Mouse (Mus musculus): ENCODE results near the gene Stip1. TPM values are rescaled to one million over a fixed set of nuclear protein-coding genes. Genes with fewer than 3 reads are reported as not detected.
A peak's percentile ranks its signal among the peaks of the same experiment; 100 is the strongest.
"Not testable (repeated sequence)": the region's sequence is repeated elsewhere in the genome, so short reads cannot be mapped to it uniquely, and the experiment has no call there.

The Stip1 gene
- polyA plus RNA-seq, 1 experiment = 27.4 TPM

DNA sequence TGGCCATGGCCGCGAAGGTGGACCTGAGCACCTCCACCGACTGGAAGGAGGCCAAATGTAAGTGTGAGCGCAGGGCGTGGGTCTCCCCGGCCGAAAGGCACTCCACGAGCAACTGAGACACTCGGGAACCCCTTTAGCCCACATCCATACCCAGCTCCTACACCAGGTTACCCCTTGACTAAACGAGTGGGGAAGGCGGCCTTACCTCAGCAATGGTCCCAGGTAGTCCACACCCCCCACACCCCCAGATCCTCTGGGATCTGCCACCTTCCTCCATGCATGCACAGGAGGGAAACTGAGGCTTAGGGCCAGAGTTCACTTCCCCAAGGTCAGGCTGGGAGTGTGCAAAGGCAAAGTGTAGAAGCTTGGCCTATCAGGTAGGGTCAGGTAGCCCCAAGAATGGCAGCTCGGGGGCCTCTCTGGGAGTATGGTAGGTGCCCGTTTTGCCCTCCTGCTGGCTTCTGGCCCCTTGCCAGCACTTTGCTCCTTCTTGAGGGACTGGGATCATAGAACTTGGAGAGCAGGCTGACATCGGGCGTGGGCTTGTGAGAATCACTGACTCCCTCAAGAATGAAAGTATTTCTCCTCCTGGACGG lies 17.5 kb upstream of the Stip1 start:
- H3K4me1 ChIP-seq (ENCODE audit: control insufficient read depth, insufficient read depth, insufficient read length) = peaks cover 12% of the 10 kb centered on the region
- H3K36me3 ChIP-seq (ENCODE audit: control insufficient read depth, insufficient read depth, low read length) = no peaks in the 10 kb centered on the region
- 3% methylated on average over 16 of the region's 16 CpGs for WGBS
- no peak for DNase-seq (ENCODE audit: low read depth in 1 of 2, low spot score in 2 of 2)
- H3K27me3 ChIP-seq (ENCODE audit: control insufficient read depth, insufficient read depth, low read length) = no peaks in the 10 kb centered on the region
- H3K27ac ChIP-seq (ENCODE audit: insufficient read depth, low read length) = no peak overlapping the region
- peak overlapping the region; percentile 82 for H3K4me3 ChIP-seq (ENCODE audit: extremely low read depth, insufficient read depth, insufficient read length)
- TF ChIP-seq POLR2A (IDR thresholded peaks at IDR 0.05; ENCODE audit: low read depth, low read length) (no peak), CTCF (IDR thresholded peaks at IDR 0.05; ENCODE audit: extremely low read depth, insufficient read depth, insufficient read length, insufficient replicate concordance) (no peak)

DNA sequence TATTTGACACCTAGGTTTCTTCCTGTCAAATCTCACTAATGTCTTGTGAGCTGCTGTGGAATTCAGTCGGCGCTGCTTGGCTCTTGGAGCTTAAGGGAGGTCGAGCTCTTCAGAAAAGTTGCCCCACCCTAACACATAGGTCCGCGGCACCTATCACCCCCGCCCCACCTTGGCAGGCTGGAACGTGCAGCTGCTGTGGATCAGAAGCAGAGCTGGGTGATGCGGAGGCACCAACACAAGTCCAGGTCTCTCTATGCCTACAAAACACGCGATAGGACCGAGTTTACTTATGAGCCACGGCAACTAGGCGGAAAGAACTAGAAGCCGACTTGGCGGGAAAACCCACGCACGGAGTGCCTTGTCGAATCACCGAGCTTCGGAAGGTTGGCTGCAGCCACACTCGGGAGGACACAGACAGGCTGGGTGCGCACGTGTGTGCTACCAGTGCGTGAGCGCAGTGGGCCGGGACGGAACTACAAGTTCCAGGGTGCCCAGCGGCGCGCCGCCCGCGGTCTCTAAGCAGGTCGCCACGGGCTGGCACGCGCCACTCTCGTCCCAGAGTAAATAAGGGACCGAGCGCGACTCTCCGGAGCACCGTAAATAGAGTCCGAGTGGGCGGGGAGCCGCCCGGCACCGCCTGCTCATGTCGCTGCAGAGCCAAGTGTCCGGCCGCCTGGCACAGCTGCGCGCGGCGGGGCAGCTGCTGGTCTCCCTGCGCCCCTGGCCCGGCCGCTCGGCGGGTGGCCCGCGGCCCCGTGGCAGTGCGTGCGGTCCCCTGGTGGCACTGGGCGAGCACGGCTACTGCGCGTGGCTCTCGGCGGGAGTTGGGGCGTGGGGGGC lies 16.7 kb upstream of the Stip1 start, which contains the start of gene Macrod1:
Gene Macrod1 (plus strand): TSS at position 563 of the 840 bp plus-strand sequence.
- H3K4me3 ChIP-seq (ENCODE audit: extremely low read depth, insufficient read depth, insufficient read length) = peak within 1 kb of the TSS; percentile 82
- H3K27me3 ChIP-seq (ENCODE audit: control insufficient read depth, insufficient read depth, low read length) = no peaks in the 10 kb centered on the region
- whole genome bisulfite sequencing = 2% methylated on average over 72 of the region's 72 CpGs
- DNase-seq (ENCODE audit: low read depth in 1 of 2, low spot score in 2 of 2) = peak in 1 of 2 experiments; percentile 70
- peaks cover 12% of the 10 kb centered on the region for H3K4me1 ChIP-seq (ENCODE audit: control insufficient read depth, insufficient read depth, insufficient read length)
- H3K36me3 ChIP-seq (ENCODE audit: control insufficient read depth, insufficient read depth, low read length) = no peaks in the 10 kb centered on the region
- no peak for TF ChIP-seq CTCF (IDR thresholded peaks at IDR 0.05; ENCODE audit: extremely low read depth, insufficient read depth, insufficient read length, insufficient replicate concordance)
- TF ChIP-seq POLR2A (IDR thresholded peaks at IDR 0.05; ENCODE audit: low read depth, low read length) = no peak
- no peak within 1 kb of the TSS for H3K27ac ChIP-seq (ENCODE audit: insufficient read depth, low read length)

DNA sequence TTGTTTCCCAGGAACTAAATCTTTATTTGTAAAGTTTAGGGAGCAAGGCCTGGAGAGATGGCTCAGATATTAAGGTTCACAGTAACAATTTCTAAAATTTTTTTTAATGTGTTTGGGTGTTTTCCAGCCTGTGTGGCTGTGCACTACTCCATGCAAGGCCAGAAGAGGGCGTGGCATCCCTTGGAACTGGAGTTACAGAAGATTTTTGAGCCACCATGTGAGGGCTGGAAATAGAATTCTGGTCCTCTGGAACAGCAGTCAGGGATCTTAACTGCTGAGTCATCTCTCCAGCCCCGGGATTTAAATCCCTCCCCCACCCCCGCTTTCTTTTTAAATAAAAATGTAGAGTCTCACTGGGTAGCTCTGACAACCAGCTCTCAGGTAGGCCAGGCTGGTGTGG lies 15.4 kb upstream of the Stip1 start:
- no peak for DNase-seq (ENCODE audit: low read depth in 1 of 2, low spot score in 2 of 2)
- no peak overlapping the region for H3K4me3 ChIP-seq (ENCODE audit: extremely low read depth, insufficient read depth, insufficient read length)
- no peak for TF ChIP-seq CTCF (IDR thresholded peaks at IDR 0.05; ENCODE audit: extremely low read depth, insufficient read depth, insufficient read length, insufficient replicate concordance)
- TF ChIP-seq POLR2A (IDR thresholded peaks at IDR 0.05; ENCODE audit: low read depth, low read length) = no peak
- H3K27ac ChIP-seq (ENCODE audit: insufficient read depth, low read length) = no peak overlapping the region
- H3K4me1 ChIP-seq (ENCODE audit: control insufficient read depth, insufficient read depth, insufficient read length) = peaks cover 12% of the 10 kb centered on the region
- WGBS = 52% methylated on average over 3 of the region's 3 CpGs
- H3K36me3 ChIP-seq (ENCODE audit: control insufficient read depth, insufficient read depth, low read length) = no peaks in the 10 kb centered on the region
- no peaks in the 10 kb centered on the region for H3K27me3 ChIP-seq (ENCODE audit: control insufficient read depth, insufficient read depth, low read length)

DNA sequence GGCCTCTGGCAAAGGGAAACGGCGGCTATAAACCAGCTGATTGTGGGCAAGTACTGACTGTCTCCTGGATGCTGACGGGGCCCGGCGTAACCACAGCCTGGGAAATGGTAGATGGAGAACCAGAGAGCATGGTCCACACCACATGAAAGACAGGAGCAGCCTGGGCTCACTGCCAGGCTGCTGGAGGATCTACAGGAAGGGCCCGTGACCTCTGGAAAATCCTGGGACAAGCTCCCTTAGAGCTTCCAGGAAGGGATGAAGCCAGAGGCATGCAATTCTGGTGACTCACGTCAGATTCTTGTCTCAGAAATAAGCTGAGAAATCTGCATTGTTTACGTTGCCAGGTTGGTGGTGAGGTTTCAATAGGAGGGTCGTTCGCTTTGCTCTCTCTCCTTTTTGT lies 15.0 kb upstream of the Stip1 start:
- Histone ChIP-seq H3K4me3 (ENCODE audit: extremely low read depth, insufficient read depth, insufficient read length) (no peak overlapping the region), H3K36me3 (ENCODE audit: control insufficient read depth, insufficient read depth, low read length) (no peaks in the 10 kb centered on the region), H3K4me1 (ENCODE audit: control insufficient read depth, insufficient read depth, insufficient read length) (peaks cover 12% of the 10 kb centered on the region), H3K27ac (ENCODE audit: insufficient read depth, low read length) (no peak overlapping the region), H3K27me3 (ENCODE audit: control insufficient read depth, insufficient read depth, low read length) (no peaks in the 10 kb centered on the region)
- TF ChIP-seq POLR2A (IDR thresholded peaks at IDR 0.05; ENCODE audit: low read depth, low read length) = no peak
- TF ChIP-seq CTCF (IDR thresholded peaks at IDR 0.05; ENCODE audit: extremely low read depth, insufficient read depth, insufficient read length, insufficient replicate concordance) = no peak
- 71% methylated on average over 10 of the region's 10 CpGs for WGBS
- DNase-seq (ENCODE audit: low read depth in 1 of 2, low spot score in 2 of 2) = no peak

DNA sequence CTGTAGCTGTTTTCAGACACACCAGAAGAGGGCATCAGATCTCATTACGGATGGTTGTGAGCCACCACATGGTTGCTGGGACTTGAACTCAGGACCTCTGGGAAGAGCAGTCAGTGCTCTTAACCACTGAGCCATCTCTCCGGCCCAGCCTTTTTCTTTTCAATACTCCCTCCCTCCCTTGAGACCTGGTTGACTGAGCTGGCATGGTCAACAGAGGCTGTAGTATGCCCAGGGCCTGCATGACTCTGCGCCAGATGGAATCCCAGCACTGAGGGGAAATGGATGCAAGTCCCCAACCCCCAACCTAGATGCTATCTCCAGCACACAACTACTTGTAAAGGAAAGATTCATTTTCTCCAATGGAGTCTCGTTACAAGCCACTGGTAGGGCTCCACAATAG lies 13.6 kb upstream of the Stip1 start:
- WGBS = 88% methylated on average over 4 of the region's 4 CpGs
- not testable (repeated sequence) for H3K27ac ChIP-seq (ENCODE audit: insufficient read depth, low read length); H3K27me3 ChIP-seq (ENCODE audit: control insufficient read depth, insufficient read depth, low read length); H3K4me3 ChIP-seq (ENCODE audit: extremely low read depth, insufficient read depth, insufficient read length); H3K36me3 ChIP-seq (ENCODE audit: control insufficient read depth, insufficient read depth, low read length); DNase-seq (ENCODE audit: low read depth in 1 of 2, low spot score in 2 of 2)
- H3K4me1 ChIP-seq (ENCODE audit: control insufficient read depth, insufficient read depth, insufficient read length) = peaks cover 12% of the 10 kb centered on the region

DNA sequence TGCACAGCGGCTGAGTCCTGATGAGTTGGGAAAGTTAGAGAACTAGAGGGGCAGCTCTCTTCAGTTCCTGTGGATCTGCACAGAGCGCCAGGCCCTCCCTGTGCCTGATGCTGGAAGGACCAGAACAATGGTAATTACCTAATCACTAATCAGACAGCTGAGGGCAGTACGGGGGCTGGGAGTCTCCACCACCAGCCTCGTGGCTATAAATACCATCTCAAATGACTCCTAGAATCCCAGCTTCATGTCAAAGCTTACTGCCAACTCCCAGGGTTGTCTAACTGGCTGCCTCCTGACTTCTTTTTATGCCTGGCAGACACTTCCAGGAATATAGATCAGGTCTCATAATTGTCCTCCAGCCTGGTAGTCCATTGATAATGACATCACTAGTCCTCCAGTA lies 4.9 kb upstream of the Stip1 start:
- Histone ChIP-seq H3K36me3 (ENCODE audit: control insufficient read depth, insufficient read depth, low read length) (no peaks in the 10 kb centered on the region), H3K4me1 (ENCODE audit: control insufficient read depth, insufficient read depth, insufficient read length) (peaks cover 6% of the 10 kb centered on the region; the same call in 1 of the 2 replicates), H3K27me3 (ENCODE audit: control insufficient read depth, insufficient read depth, low read length) (no peaks in the 10 kb centered on the region), H3K4me3 (ENCODE audit: extremely low read depth, insufficient read depth, insufficient read length) (no peak overlapping the region), H3K27ac (ENCODE audit: insufficient read depth, low read length) (no peak overlapping the region)
- TF ChIP-seq CTCF (IDR thresholded peaks at IDR 0.05; ENCODE audit: extremely low read depth, insufficient read depth, insufficient read length, insufficient replicate concordance) (no peak), POLR2A (IDR thresholded peaks at IDR 0.05; ENCODE audit: low read depth, low read length) (no peak)
- no peak for DNase-seq (ENCODE audit: low read depth in 1 of 2, low spot score in 2 of 2)
- WGBS = 77% methylated on average over 4 of the region's 4 CpGs

DNA sequence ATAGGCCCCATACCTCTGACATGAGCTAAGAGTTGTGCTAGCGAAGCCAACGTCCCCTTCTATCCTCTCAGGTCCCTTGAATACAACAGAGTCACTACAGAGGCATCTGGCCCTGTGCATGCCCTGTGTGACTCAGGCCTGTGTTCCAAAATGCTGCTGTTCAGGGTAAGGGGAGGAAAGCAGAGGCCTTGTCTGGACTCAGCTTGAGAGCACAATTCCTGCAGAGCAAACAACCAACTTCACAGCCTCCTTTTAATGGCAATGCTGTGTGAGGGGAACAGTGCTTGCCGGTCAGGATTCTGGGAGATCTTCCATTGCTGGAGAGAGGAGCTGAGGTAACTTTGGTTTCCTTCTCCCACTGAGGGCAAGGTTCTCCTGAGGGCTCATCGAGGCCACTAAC lies 4.5 kb upstream of the Stip1 start:
- Histone ChIP-seq H3K27me3 (ENCODE audit: control insufficient read depth, insufficient read depth, low read length) (no peaks in the 10 kb centered on the region), H3K4me3 (ENCODE audit: extremely low read depth, insufficient read depth, insufficient read length) (no peak overlapping the region), H3K27ac (ENCODE audit: insufficient read depth, low read length) (no peak overlapping the region), H3K36me3 (ENCODE audit: control insufficient read depth, insufficient read depth, low read length) (no peaks in the 10 kb centered on the region), H3K4me1 (ENCODE audit: control insufficient read depth, insufficient read depth, insufficient read length) (peaks cover 6% of the 10 kb centered on the region; the same call in 1 of the 2 replicates)
- TF ChIP-seq POLR2A (IDR thresholded peaks at IDR 0.05; ENCODE audit: low read depth, low read length) (no peak), CTCF (IDR thresholded peaks at IDR 0.05; ENCODE audit: extremely low read depth, insufficient read depth, insufficient read length, insufficient replicate concordance) (no peak)
- DNase-seq (ENCODE audit: low read depth in 1 of 2, low spot score in 2 of 2) = no peak
- WGBS = 72% methylated on average over 4 of the region's 4 CpGs

All from spleen, adult 2 months (tissue).